Mouse (Mus musculus) kidney, adult 8-10 months (tissue): Measurements from ENCODE around the gene Man1c1.

Source experiments
- DNase-seq, 2 experiments: peaks; one replicate each; pipeline ENCODE4 v3.0.0; 2022

The Man1c1 gene

DNA sequence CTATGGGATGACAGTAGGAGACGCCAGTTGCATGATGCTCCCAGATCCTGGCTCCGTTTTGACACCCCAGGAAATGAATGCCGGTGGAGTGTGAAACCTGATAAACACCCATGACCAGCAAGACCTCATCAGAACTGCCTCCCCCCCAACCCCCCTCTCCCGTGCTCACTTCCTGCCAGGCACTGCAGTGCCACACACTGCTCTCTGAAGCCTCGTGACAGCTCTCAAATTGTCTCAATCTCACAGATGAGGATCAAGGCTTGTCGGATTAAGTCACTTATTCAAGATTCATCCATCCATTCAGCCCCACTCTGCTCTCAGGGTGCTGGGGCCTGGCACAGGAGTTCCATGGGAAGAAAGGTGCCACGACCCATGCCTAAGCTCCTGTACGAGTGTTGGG is 102.7 kb downstream of the Man1c1 start:
- DNase-seq, result no peak

- no peak for DNase-seq
These were observed 103.3 kb downstream of the Man1c1 start for GRCm38 (mm10) chr4:134600777-134601176.

DNA sequence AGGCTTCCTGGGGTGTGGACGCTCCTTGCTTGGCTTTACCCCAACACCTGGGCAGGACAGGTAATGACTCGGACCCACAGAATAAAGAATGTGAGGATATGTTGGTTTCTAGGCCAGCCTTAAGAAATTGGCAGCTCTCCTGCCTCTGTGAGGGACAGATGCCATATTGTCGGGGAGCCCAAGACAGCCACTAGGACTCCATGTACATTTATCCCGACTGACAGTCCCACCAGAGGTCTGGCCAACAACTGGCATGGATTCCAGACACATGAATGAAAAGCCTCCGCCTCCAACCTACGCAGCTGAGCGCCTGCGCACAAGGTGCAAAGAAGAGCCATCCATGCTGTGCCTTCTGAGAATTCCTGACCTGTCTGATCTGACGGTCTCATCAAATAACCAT is 104.0 kb downstream of the Man1c1 start:
- DNase-seq, result no peak

DNA sequence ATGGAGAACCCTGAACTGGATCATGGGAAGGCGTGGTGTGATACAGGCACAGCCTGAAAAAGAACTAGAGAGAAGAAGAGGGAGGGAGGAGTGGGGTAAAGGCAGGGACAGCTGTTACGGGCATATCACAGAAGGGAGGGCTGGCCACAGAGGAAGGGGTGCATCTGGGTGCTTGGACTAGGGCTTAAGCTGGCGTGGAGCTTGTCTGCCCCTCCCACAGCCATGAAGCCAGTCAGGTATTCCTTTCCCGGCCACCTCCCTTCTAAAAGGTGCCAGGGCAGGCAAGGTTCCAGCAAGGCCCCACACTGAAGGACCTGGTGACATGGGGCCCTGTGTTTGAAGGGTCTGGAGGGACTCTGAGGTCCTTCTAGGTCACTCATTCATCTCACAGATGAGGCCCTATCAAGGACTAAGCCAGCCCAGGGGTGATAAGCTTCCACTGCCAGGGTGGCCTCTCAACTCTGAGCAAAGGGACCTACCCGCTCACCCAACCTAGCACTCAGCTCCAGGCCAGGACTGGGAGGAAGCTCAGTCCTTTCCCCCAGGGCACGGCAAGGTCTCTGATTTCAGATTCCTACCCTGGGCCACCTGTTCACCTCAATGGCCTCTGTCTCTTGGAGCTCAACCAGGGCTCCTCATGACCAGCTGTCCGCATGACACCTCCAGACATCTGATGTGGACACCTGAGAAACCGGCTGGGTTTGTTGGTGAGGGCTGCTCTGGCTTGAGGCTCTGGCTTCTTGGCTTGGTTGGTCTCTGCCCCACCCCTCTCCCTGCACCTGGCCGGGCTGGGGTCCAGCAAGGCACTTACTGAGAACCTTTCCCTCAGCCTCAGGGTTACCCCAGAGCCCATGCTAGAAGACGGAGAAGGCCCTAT is 107.0 kb downstream of the Man1c1 start:
- DNase-seq, result no peak

DNA sequence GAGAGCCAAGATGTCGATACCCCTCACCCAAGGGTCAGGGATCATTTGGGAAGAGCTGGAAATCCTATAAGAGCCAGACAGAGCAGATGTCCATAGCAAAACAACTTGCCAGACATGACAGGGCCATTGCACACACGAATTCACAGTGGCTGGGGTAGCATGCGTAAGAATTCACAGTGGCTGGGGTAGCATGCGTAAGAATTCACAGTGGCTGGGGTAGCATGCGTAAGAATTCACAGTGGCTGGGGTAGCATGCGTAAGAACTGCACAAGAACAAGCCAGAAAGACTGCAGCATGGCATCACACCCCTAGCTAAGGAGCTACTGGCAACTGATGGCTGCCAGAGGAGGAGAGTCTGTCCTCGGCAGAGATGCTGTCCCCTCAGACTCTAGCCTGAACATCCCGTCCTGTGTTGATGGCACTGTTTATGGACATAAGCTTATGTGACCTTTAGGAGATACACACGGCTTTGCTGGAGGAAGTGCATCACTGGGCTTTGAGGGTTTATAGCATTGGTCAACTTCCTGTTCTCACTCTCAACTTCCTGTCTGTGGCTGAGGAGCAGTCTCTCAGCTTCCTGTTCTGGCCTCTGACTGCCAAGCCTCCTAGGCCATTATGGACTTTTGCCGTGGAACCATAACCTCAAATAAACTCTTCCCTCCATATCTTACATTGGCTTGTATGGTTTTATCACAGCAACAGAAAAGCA is 109.2 kb downstream of the Man1c1 start:
- no peak for DNase-seq

DNA sequence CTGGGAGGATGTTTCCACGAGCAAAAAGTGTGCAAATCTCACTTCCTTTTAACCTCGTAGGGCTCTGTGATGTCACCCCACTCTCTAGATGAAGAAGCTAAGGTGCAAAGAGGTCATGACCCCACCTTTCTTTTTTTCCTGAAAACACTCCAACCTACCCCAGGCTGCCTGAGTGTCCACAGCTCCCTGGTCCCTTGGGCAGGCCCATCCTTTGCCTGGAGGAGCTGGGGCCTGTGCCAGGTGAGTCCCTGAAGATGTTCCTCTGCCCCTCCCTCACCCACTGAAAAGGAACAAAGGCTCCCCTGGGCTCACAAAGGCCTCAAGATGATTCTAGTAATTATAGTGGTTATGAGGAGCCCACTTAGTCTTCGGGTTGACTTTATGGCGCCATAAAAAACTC is 111.6 kb downstream of the Man1c1 start:
- no peak for DNase-seq

GRCm38 (mm10) chr4:134591506-134592061 is 112.5 kb downstream of the Man1c1 start:
- peak; percentile 90 to 93 for DNase-seq

DNA sequence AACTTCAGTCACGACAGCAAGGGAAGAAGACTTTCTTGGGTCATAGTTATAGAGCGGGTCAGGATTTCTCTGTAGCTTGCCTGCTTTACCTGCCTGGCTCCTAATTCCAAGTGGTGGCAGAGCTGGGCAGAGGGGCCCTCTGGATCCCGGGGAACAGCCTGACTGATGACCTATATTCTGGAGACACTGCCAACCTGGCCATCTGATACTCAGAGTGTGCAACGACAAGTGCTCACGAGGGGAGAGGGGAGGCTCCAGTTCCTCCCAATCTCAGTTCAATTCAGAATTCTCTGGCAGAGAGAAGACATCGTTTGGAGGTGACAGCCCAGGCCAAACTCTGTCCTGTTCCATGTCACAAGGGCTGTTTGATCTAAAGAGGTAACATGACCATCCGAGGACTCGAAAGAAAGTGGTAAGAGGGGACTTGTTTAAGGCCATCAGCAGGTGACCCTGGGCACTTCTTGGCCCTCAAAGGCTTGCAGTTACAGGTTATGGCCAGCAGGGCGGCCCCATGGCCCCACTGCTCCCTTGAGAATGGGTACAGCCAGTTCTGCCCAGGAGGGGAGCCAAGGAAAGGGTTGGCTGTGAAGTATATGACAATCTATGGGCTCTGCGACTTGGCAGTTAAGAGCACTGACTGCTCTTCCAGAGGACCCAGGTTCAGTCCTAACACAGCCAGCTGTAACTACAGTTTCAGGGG is 113.7 kb downstream of the Man1c1 start:
- no peak for DNase-seq

DNA sequence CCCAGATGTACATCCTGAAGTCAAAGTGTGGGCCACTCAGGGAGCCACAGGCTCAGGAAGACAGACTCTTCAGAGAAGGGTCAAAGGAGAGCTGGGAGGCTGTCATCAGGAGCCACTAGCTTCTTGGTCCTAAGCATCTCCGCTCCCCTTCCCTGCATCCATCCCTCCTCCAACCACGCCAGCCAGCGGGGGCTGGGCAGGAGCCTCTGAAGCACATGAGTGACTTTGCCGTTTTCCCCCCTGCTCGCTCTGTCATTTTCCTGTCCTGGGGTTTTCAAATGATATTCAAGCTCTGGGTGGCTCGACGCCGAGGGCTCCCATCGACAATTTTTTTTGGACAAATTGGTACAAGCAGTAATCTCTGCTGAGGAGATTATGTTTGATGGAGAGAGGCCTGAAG is 114.3 kb downstream of the Man1c1 start:
- DNase-seq, result no peak

- DNase-seq, result no peak
These were observed 115.1 kb downstream of the Man1c1 start for GRCm38 (mm10) chr4:134588951-134589350.

DNA sequence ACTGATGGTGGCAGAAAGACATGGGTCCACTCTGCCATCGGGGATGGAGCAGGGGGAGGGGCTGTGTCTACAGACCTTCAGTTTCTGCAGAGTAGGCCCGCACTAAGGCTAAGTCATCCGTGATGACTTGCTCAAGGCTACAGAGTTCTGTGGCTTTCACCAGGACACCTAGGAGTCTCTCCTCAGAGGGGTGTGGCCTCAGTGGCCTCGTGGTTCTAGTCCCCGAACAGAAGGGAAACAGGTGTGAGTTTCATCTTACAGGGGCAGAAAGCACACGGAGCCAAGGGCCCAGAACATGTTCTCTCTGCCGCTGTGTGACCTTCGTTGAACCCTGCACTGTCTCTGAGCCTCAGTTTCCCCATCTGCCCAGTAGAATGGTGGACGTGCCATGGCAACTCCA is 115.8 kb downstream of the Man1c1 start:
- no peak for DNase-seq

DNA sequence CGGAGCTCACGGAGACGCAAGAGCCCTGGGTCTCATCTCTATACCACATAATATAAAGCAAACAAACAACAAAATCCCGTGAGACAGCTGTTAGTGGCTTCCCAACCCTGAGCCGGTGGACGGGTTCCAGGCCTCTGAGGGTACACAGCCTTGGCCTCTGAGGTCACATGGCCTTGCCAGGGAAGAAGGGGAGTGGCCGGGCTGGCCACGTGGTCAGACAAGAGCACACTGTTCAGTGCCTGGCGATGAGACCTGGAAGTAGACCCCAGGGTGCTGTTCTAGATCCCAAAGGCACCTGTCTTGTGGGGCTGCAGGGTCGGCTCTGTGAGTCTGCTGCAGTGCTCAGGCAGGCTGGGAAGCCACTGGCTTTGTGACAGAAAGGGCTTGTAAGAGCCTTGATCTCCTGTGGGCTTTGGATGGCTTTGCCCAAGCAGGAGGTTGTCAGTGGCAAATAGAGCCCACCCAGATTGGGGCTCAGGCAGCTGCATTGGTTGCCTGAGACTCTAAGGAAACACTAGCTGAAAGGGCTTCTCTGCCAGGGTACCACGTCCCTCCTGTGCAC is 116.4 kb downstream of the Man1c1 start:
- no peak for DNase-seq

DNA sequence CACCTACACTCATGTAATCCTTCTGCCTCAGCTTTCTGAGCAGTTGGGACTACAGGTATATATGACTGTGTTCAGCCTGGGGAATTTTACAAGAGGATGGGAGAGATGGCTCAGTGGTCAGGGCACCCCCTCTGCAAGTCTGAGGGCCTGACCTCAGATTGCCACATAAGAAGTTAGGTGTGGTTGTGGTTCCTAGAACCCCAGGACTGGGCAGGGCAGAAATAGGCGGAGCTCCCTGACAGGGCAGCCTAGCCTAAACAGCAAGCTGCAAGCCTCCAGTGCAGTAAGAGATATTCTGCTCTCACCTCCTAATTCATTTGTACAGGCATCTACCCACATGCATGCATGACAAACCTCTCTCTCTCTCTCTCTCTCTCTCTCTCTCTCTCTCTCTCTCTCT is 117.5 kb downstream of the Man1c1 start:
- DNase-seq, result no peak

- no peak for DNase-seq
These were observed 118.0 kb downstream of the Man1c1 start for GRCm38 (mm10) chr4:134586126-134586525.

- DNase-seq, result no peak
These were observed 120.6 kb downstream of the Man1c1 start for GRCm38 (mm10) chr4:134583513-134583912.

- no peak for DNase-seq
These were observed 122.7 kb downstream of the Man1c1 start for GRCm38 (mm10) chr4:134581365-134581764.

- DNase-seq, result no peak
These were observed 123.5 kb downstream of the Man1c1 start for GRCm38 (mm10) chr4:134580351-134581148.

- DNase-seq, result no peak
These were observed 124.5 kb downstream of the Man1c1 start for GRCm38 (mm10) chr4:134579620-134580019.

DNA sequence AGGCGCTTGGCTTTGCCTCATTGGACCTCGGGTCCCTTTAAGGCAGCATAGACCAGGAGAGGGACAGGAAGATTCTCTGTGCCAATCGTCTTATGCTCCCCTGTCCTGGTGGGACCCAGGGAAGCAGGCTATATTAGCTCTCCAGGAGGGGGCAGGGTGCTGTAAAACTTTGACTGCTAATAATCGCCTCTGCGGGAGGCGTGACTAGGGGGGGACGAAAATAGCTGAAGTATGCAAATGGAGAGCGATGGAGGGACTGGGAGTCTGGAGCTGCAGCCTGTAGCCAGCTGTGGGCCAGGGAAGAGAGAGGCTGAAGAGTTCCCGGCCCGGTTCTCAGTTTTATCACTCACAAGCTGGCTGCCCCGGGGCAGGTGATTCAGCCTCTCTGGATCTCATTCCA is 124.9 kb downstream of the Man1c1 start:
- no peak for DNase-seq

- DNase-seq, result no peak
These were observed 125.7 kb downstream of the Man1c1 start for GRCm38 (mm10) chr4:134578407-134578806.

- no peak for DNase-seq
These were observed 126.8 kb downstream of the Man1c1 start for GRCm38 (mm10) chr4:134577281-134577680.

GRCm38 (mm10) chr4:134575486-134575885 is 128.6 kb downstream of the Man1c1 start:
- no peak for DNase-seq
